Mouse (Mus musculus): ENCODE results near the gene Capn7.

DNA sequence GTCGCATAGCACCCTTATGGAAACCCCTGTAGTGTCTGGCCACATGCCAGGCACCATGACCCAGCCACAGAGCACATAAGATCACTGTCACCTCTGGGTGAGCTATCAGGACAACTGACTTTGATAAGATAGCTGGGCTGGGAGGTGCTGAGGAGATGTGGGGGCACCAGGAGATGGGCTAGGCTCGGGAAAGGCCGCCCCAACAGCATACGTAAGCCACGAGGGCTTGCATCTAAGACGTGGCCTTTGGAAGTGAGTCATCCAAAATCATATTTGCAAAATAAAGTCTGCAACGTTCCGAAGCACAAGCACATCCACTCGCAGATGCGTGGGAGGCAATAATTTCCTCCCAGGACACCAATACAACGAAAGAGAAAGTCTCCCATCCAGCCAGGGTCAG lies 64.5 kb downstream of the Capn7 start:
- TF ChIP-seq CTCF (IDR thresholded peaks at IDR 0.05; ENCODE audit: low read depth) (no peak), EP300 (optimal IDR thresholded peaks at IDR 0.05) (no peak)

All from stomach, postnatal 0 days (tissue).